Mouse (Mus musculus) ovary, postnatal 14 days (tissue): ENCODE measurements around the gene Rap1gap.

ENCODE experiments used
- DNase-seq: peaks from one replicate; pipeline ENCODE4 v3.0.0; 2022; ENCODE audit warnings: low spot score

Gene Rap1gap

DNA sequence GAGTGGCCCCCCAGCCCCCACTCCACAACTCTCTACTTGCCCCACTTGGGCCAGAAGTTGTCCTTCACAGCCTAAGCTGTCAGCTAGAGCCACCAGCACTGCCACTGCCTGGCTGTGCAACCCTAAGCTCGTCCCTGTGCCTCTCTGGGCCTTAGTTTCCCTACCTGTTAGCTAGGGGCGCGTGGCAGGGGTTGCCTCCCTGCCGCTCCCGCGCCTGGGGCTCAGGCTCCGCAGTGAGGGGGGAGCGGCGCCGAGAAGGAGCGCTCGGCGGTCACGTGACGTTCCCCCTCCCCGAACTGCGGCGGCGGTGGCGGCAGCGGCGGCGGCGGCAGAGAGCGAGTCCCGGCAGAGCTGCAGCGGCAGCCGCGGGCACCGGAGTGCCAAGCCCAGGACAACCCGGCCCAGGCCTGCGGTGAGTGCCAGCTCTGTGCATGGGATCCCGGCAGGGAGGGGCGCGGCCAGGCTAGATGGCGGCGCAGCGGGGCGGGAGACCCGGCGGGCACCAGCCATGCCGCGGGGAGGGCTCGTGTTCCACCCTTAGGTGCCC lies at the start of gene Rap1gap:
Gene Rap1gap, plus strand, starts transcription at position 294 of the 547 bp plus-strand sequence.
- DNase-seq, result no peak

DNA sequence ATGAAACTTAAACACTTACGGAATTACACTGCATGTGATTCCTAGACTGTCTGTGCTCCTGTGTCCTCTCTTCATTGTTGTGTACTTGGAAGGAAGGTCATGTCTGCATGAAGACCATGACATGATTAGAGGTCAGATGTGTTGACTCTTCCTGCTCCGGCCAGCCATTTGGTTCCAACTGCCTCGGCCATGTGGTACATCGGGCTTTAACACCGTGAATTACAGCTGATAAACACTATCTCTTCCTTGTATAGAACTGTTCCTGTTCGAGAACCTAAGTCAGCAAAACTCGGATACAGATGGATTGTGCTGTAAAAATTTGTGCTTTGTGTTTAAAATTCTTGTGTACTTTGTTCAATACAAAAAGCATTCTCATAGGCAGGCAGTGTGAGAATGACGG lies 41.7 kb upstream of the Rap1gap start:
- no peak for DNase-seq

DNA sequence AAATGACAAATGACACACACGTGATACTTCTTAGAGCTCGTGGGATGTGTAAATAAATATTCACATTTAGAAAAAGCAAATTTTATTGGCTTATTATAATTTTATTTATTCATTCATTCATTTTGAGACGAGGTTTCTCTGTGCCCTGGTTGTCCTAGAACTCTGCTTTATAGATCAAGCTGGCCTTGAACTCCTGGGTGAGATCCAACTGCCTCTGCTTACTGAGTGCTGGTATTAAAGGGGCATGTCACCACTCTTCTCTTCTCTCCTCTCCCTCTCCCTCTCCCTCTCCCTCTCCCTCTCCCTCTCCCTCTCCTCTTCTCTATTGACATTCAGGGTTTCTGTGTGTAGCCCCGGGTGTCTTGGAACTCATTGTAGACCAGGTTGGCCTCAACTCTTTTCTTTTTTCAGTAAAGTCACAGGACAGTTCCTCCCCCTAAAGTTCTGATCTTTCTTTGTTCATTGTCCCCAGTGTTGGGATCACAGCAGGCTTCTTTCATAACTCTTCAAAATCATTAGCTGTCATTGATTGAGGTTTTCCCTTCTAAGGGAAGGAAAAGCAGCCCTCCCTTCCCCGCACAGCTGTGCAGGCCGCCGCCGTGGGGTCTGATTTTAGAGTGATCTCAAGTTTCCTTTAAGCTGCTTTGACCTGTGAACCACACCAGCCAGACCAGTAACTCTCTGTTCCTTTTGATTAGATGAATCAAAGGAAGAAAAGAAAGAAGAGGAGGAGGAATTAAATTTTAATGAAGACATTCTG lies 36.9 kb upstream of the Rap1gap start:
- DNase-seq, result no peak

DNA sequence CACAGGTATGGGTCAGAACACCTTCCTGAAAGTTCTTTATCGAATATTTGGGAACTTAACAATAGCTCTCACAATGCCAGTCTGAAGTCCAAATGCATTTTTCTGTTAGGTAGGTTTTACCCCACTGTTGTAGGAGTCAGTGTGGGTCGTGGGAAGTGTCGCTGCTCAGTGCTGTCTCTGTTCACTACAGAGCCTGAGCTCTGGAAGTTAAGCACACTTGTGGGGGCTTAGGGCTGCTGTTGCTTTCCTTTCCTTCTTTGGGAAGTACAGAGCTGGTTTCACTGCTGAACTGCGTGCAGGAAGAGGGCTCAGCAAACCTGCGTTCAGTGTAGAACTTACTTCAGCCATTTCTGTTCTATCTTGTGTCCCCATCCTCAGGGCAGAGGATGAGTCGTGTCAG lies 36.1 kb upstream of the Rap1gap start:
- no peak for DNase-seq

DNA sequence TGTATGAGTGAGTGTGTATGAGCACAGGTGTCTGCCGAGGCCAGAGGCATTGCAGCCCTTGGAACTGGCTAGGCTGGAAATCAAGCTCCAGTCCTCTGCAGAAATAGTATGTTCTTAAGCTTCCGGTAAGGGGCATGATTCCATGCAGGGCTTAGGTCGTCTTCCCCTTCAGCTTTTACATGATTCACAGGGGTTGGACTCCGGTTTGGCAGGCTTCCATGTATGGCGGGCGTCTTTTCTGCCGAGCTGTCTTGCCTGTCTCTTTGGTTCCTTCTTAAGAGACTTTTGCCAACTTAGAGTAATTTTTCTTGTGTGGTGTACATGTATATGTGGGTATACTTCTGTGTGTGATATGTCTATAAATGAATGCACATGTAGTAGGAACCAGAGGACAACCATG lies 35.2 kb upstream of the Rap1gap start:
- peak; percentile 13 for DNase-seq

DNA sequence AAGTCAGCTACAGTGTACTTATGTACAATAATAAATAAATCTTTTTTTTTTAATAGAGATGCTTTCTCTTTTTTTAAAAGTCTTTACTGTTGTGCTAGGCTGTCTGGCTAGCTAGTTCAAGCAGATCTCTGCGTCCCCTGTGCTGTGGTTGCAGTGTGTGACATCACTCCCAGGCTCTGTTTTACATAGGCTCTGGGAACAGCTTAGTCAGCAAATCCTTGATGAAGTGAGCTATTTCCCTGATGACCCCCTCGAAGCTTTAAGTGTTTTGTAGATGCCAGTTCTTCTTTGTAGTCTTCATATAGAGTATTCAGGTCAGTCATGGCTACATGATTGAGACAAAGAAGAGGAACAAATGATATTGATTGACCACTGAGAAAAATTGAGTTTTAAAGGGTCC lies 34.4 kb upstream of the Rap1gap start:
- DNase-seq, result no peak

DNA sequence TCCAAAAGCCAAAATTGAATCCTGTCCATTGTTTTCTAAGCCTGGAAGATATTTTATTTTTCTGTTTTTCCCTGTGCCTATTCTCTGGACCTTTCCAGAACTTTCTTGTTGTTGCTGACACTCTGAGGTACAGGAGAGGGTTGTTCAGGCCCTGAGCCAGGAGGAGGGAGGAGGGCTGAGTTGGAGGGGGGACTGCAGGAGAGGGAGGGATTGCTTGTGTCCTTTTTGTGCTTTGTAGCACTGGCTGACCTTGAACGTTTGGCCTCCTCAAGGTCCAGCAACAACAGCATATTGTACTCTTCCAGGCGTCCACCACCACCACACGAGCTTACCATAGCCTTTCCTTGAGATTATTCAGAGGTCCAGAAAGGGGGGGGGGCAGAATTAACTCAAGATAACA lies 32.9 kb upstream of the Rap1gap start:
- peak; percentile 41 for DNase-seq

DNA sequence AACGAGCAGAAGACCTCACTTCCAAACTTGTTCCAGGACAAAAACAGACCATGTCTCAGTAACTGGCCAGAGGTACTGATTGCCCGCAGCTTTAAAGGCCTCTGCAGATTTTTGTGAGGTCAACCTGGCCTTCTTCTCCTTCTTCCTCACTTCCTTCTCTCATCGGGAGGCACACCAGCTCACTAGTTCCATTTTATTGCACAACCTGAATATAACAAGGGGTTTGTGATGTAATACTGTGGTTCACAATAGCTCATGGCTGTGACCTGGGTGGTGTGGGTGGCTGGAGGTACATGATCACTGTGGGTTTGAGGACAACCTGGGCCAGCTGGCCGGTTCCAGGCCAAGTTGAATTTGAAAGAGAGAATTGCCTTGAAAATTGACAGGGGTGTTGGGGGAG lies 31.1 kb upstream of the Rap1gap start:
- no peak for DNase-seq

DNA sequence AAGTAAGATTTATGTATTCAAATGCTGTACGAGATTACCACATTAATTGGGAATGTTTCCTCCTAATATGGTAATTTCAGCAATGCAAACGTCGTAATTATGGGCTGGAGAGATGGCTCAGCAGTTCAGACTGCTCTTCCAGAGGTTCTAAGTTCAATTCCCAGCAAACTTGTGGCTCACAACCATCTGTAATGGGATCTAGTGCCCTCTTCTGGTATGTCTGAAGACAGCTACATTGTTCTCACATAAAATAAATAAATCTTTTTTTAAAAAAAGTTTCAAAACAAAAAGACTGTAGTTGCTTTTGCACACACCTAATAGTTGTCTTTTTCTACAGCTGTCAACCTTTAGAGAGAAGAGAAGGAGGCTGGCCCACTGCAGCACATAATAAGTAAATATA lies 27.9 kb upstream of the Rap1gap start:
- no peak for DNase-seq

DNA sequence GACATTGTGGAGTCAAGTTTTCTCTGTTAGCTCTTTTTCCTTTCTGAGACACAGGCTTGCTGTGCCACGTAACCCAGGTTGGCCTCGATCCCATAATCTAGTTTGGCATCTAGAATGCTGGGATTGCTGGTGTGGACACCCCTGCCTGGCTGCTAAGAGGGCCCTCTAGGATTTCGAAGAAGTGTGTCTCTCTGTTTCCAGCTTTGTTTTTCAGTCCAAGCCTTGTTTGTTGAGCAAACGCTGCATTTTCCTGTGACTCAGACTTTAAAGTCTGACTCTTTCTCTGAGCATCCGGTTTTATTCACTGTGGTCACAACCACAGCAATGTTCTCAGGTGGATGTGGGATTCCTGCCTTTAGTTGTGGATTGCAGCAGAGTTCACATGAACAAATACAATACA lies 23.0 kb upstream of the Rap1gap start:
- DNase-seq, result no peak

DNA sequence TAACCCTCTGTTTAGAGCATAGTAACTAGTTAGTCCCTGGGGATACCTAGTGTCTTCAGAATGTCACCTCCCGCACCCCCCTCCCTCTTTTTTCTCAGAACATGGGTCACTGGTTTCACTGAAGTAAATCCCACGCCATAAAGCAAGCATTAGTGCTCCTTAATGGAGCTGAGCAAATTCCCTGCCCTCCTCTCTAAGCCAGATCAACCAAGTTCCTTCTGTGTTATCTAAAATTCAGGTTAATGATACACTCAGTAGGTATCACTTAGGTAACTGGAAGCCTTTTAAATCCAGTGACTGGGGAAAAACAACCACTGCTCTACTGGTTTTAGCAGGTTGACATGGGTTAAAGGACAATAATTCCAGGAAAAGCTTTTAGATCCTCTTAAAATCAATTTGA lies 22.4 kb upstream of the Rap1gap start:
- DNase-seq, result no peak

DNA sequence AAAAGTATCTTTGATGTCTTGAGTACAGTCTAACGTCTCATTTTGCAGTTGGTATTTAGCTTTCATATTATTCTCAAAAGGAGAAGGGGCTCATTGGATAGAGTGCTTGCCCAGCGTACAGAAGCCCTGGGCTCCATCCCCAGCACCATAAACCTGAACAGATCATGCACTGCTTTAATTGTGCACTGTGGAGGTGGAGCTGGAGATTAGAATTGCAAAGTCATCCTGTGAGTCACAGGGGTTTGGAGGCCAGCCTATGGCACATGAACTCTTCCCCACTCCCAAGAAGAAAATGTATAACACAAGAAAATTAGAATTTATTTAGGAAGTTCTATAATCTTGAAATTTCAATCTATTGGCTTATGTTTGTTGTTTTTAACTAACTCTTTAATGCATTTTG lies 21.1 kb upstream of the Rap1gap start:
- no peak for DNase-seq

DNA sequence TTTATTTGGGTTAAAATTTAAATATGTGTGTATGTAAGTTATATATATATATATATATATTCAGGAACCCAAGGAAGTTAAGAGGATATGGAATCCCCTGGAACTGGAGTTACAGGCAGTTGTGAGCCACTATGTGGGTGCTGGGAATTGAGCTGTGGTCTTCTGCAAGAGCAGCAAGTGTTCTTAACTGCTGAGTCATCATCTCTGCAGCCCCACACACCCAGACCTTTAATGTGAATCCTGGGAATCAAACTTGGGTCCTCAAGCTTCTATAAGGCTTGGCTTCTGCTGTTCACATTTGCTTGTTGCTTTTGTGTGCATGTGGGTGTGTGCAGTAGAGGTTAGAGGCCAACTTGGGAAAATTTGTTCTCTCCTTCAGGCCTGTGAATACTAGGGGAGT lies 18.3 kb upstream of the Rap1gap start:
- DNase-seq, result no peak

DNA sequence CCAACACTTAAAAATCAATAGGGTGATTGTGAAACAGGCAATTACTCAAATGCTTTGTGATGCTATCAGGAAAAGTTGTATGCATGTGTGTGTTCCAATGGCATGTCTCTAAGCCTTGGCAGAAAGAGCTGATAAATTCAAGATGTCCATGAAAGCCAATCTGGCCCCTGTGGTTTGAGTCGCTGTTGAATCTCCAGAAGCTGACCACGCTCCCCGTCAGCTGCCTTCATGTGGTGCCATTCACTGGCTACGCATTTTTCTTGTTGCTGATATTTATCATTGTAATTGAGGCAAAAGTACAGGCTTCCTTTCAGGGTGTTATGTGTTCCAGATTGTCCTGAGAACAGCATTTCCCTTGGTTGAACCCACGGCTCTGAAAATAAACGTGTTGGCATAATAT lies 16.9 kb upstream of the Rap1gap start:
- DNase-seq, result no peak

DNA sequence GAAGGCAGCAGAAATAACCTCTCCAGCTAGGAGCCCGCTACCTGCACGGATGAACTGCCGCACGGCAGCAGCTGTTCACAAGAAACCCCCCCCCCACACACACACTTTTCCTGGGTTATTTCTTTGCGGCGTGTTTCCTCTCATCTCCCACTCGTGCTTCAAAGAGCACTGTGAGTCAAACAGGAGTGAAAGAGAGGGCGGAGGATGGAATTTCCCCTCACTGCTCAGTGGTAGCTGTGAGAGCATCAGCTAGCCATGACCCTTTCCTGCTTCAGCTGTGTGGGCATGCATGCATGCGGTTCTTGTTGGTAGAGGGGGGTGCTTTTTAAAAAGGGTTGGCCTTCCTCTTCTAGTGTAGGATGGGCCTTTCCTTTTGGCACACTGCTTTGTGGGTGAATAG lies 16.3 kb upstream of the Rap1gap start:
- DNase-seq, result no peak

DNA sequence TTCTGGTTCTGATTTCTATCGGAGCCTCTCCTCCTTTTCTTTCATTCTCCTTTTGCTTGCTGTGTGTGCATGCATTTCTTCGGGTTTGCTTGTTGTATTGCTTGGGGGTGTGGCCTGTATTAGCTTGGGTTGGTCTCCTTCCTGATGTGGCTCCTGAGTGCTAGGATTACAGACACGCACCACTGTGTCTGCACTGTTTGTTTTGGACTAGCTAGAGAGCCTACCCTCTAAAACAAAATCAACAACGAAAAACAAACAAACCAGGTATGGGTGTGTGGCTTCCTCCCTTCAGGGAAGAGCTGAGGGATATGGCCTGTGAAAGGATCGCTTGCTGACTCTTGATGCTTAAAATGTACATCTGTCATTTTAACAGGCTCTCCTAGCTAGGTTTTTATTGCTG lies 13.6 kb upstream of the Rap1gap start:
- DNase-seq, result no peak

DNA sequence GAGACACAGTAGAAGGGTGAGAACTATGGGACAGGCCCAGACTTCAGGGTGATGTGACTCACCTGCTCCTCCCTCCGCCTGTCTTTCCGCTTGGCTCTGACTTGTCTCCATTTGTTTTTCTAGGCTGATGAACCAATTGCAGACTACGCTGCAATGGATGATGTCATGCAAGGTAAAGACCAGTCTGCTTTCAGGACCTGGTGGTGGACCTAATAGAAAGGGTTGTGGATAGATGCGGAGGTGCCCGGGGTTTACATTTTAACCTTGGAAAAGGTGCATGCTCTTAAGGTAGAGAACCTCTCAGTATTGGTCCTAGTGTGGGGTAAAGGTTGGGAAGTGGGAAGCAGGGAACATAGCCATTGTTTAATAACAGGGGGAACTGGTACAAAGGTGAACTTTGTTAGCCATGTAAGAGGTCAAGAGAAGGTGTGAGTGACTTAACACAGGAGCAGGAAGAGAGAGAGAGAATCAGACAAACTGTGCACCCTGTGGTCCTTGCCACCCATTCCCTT lies 11.6 kb upstream of the Rap1gap start:
- DNase-seq, result no peak

DNA sequence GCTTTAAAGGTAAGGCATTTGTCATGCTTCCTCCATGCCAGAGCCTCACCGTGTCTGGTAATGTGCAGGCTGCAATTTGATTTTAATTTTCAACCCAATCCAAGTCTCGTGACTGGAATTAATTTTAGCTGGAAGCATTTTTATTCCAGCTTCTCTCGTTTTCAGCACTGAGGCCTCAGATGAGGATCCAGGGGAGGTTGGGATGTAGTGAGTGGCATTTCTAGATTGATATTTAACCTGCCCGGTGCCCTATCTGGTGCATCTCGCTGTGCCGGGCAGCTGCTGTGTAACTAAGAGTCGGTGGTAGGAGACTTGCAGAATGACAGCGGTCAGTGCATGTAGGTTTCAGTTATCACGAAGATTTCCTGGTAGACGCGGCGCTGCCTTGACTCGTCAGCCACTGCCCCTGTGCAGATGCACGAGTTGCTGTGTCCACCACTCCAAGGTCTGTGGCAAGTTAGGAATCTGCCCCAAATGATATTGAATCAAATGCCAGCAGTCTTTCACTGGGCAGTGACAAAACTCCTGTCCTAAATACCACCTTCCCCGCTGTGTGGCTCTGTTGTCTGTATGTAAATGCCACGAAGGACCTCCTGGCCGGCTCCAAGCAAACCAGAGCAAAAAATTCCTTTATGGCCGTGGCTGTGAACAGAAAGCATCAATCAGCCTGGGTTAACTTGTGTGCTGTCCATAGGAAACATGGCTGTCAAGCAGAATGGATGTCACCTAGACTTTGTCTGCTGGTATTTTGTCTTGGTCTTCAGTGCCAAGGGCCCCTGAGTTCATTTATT lies 9.1 kb upstream of the Rap1gap start:
- no peak for DNase-seq

DNA sequence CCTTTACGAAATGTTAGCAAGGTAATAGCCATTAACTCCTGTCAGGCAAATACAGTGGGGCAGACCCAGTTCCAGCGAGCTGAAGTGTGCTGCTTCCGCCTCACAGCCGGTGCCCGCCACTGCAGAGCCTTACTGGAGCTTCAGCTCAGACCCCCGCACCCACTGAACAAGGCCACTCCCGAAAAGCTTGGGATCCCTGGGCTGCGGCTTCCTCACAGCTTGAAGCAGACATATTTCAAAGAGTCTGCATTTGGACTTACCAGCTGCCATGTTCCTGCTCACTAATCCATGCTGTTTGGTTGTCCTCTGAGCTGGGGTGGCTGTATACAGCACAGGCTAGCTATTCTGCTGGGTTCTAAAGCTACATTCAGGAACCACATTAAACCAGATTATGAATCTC lies 6.9 kb upstream of the Rap1gap start:
- no peak for DNase-seq

DNA sequence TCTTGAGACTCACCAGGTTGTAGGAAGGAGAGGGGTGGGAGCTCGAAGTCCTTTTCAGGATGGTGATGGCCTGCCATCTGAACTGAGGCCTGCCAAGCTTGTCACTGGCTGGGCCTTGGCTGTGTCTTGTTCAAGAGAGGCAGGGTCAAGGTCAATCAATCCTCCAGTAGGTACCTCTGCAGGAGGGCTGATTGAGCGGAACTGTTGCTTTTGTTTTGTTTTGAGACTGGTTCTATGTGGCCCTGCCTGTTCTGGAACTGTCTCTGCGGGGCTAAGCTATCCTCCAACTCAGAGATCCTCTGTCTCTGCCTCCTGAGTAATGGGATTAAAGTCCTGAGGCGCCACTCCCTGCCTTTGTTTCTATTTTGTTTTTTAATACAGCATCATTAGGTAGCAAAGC lies 5.0 kb upstream of the Rap1gap start:
- DNase-seq, result no peak

DNA sequence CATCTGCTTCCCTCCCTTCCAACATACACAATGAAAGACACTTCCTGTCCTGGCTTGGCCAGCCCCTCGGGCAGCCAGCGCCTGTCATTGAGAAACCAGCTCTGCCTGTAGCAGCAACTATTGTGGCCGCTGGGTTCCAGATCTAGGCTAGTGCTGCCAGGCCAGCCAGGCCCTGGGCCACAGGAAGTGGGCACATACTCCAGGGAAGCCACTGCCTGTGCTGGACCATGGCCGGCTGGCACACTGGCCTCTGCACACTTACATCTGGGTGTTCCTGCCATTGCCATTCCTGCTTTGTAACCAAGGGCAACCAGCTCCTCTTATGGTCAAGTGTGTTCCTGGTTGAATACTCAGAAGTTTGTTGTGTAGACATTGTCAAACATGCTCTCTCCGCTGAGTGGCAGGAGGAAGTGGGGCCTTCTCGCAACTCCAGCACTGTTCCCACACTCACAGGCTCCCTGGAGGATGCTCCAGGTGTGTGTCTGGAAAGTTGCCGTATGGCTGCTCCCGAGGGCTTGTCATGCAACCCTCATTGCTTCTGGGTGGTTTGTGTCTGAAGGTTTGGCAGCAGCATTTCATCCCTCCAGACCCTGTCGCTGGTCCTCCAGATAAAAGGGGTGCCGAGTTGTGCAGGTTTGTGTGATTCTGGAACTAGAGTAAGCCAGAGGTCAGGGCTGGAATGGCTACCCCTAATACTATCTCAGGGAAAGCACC lies 4.0 kb upstream of the Rap1gap start:
- DNase-seq, result no peak

DNA sequence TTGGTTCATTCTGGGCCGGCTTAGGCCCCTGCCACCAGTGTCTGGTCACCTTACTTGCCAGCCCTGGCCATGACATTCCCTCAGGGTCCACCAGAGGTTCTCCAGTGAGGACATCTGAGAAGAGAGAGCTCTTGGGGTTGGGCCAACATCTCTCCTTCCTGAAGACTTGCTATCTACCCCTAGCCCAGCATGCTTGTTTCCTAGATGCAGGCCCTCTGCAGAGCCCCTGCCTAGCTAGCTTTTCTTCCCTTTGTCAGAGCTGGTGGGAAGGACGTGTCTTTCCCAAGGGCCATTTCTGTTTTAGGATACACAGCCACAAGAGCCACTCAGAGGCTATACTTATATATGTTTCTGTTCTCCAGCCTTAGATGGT lies 3.5 kb upstream of the Rap1gap start:
- DNase-seq, result no peak

DNA sequence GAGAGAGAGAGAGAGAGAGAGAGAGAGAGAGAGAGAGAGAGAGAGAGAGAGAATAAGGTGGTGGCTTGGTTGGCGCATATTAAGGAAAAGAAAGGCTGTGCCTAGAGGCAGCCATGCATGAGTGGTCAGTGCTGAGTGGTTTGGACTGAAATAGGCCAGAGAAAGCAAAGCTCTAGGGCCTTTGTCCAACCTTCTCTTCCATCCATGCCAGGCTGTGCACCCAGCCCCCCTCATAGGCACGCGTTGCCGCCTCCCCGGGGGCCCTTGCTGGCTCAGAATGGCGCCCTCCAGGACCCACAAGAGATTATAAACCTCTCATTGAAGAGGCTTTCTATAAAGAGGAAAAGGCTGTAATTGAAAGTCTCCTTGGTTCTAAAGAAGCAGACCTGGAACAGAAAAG lies 3.0 kb upstream of the Rap1gap start:
- DNase-seq, result no peak
